Mouse (Mus musculus) myocyte (in vitro differentiated cells): ENCODE measurements at regions not wholly inside any gene's neighbourhood (a gene's known extent, or its start where the extent isn't known, plus 50 kb on each side); places are given as distances from the start of the nearest gene placed in this dataset.

Experiments used
- H3K27me3 ChIP-seq: one replicate; pipeline ENCODE4 v1.6.1; 2011; ENCODE audit not compliant: control insufficient read depth, insufficient read depth, insufficient read length
- H3K36me3 ChIP-seq: one replicate; pipeline ENCODE4 v1.6.1; 2011; ENCODE audit not compliant: control insufficient read depth, insufficient read depth
- H3K4me2 ChIP-seq: one replicate; pipeline ENCODE4 v1.6.1; 2011; ENCODE audit warnings: low read depth, control low read depth
- H3K4me3 ChIP-seq: one replicate; pipeline ENCODE4 v1.5.1; 2011; ENCODE audit warnings: mild to moderate bottlenecking, control low read depth, moderate library complexity
- H3K79me2 ChIP-seq: one replicate; pipeline ENCODE4 v1.6.1; 2011; ENCODE audit not compliant: control insufficient read depth, insufficient read depth
- H3ac ChIP-seq: one replicate; pipeline ENCODE4 v1.6.1; 2011; ENCODE audit not compliant: control insufficient read depth, insufficient read length
- CEBPB ChIP-seq: IDR thresholded peaks from 2 replicates; pipeline ENCODE4 v1.6.1; 2011; ENCODE audit warnings: mild to moderate bottlenecking, moderate library complexity; ENCODE audit not compliant: poor library complexity, insufficient read depth, severe bottlenecking
- E2F4 ChIP-seq: IDR thresholded peaks from one replicate; pipeline ENCODE4 v1.6.1; 2011; ENCODE audit warnings: mild to moderate bottlenecking, control low read depth, moderate library complexity; ENCODE audit not compliant: insufficient read depth
- MAX ChIP-seq: IDR thresholded peaks from one replicate; pipeline ENCODE4 v1.6.1; 2011; ENCODE audit warnings: low read depth, mild to moderate bottlenecking, control low read depth
- MYOD1 ChIP-seq, 3 experiments: IDR thresholded peaks; one replicate each; pipeline ENCODE4 v1.6.1; 2011; ENCODE audit warnings: control low read depth in 2 of 3, low read depth in 2 of 3, mild to moderate bottlenecking in 2 of 3, moderate library complexity in 1 of 3; ENCODE audit not compliant: insufficient read length in 2 of 3, control insufficient read depth in 1 of 3
- MYOG ChIP-seq, 3 experiments: IDR thresholded peaks; one replicate each; pipeline ENCODE4 v1.6.1; 2011; ENCODE audit warnings: control low read depth in 2 of 3, low read depth in 2 of 3, mild to moderate bottlenecking in 2 of 3; ENCODE audit not compliant: insufficient read length in 2 of 3, control insufficient read depth in 1 of 3, insufficient read depth in 1 of 3
- POLR2A ChIP-seq: IDR thresholded peaks from one replicate; pipeline ENCODE4 v1.6.1; 2011; ENCODE audit warnings: low read depth, mild to moderate bottlenecking, control low read depth, moderate library complexity; ENCODE audit not compliant: insufficient read length
- POLR2AphosphoS2 ChIP-seq: IDR thresholded peaks from one replicate; pipeline ENCODE4 v1.6.1; 2011; ENCODE audit warnings: low read depth, control low read depth; ENCODE audit not compliant: insufficient read length
- REST ChIP-seq: IDR thresholded peaks from one replicate; pipeline ENCODE4 v1.6.1; 2011; ENCODE audit warnings: mild to moderate bottlenecking, control low read depth, moderate library complexity; ENCODE audit not compliant: insufficient read depth, insufficient read length
- SRF ChIP-seq: IDR thresholded peaks from one replicate; pipeline ENCODE4 v1.6.1; 2011; ENCODE audit warnings: low read depth; ENCODE audit not compliant: control insufficient read depth, insufficient read length
- TCF12 ChIP-seq: IDR thresholded peaks from one replicate; pipeline ENCODE4 v1.6.1; 2011; ENCODE audit warnings: mild to moderate bottlenecking, control low read depth; ENCODE audit not compliant: poor library complexity, insufficient read depth, severe bottlenecking
- TCF3 ChIP-seq: IDR thresholded peaks from one replicate; pipeline ENCODE4 v1.6.1; 2011; ENCODE audit warnings: low read depth, control low read depth; ENCODE audit not compliant: insufficient read length
- USF1 ChIP-seq: IDR thresholded peaks from one replicate; pipeline ENCODE4 v1.6.1; 2011; ENCODE audit warnings: low read depth, mild to moderate bottlenecking, control low read depth, moderate library complexity

GRCm38 (mm10) chr7:37140191-37140590, 442.3 kb downstream of the Tshz3 start:
- Histone ChIP-seq H3K79me2 (no peaks in the 10 kb centered on the region), H3K27me3 (no peaks in the 10 kb centered on the region), H3K4me3 (no peak overlapping the region), H3K4me2 (no peak overlapping the region), H3K36me3 (no peaks in the 10 kb centered on the region), H3ac (no peak overlapping the region)
- TF ChIP-seq CEBPB (no peak), TCF12 (no peak), REST (no peak), SRF (no peak)

- Histone ChIP-seq H3K4me3 (no peak overlapping the region), H3ac (no peak overlapping the region), H3K36me3 (no peaks in the 10 kb centered on the region), H3K4me2 (no peak overlapping the region), H3K79me2 (no peaks in the 10 kb centered on the region), H3K27me3 (no peaks in the 10 kb centered on the region)
- TF ChIP-seq USF1, result no peak
- no peak for TF ChIP-seq MYOD1 (IDR thresholded peaks at IDR 0.05; ENCODE audit: control insufficient read depth in 1 of 3, insufficient read length in 2 of 3, low read depth in 2 of 3)
- TF ChIP-seq TCF12, result no peak
- TF ChIP-seq CEBPB, result no peak
- TF ChIP-seq POLR2A, result no peak
- TF ChIP-seq MAX, result no peak
- no peak for TF ChIP-seq REST
- TF ChIP-seq SRF, result no peak
- no peak for TF ChIP-seq POLR2AphosphoS2
- TF ChIP-seq TCF3, result no peak
- TF ChIP-seq MYOG (IDR thresholded peaks at IDR 0.05; ENCODE audit: control insufficient read depth in 1 of 3, insufficient read depth in 1 of 3, insufficient read length in 2 of 3, low read depth in 2 of 3), result no peak
- TF ChIP-seq E2F4, result no peak
Measured at GRCm38 (mm10) chr7:37142780-37143179, 444.9 kb downstream of the Tshz3 start.

GRCm38 (mm10) chr7:37144303-37144702, 446.4 kb downstream of the Tshz3 start:
- H3K4me2 ChIP-seq, result no peak overlapping the region
- no peaks in the 10 kb centered on the region for H3K27me3 ChIP-seq
- TF ChIP-seq MYOD1 (IDR thresholded peaks at IDR 0.05; ENCODE audit: control insufficient read depth in 1 of 3, insufficient read length in 2 of 3, low read depth in 2 of 3) (no peak), E2F4 (no peak), POLR2A (no peak), TCF3 (no peak), POLR2AphosphoS2 (no peak), REST (no peak), CEBPB (no peak), SRF (no peak), TCF12 (no peak), MYOG (IDR thresholded peaks at IDR 0.05; ENCODE audit: control insufficient read depth in 1 of 3, insufficient read depth in 1 of 3, insufficient read length in 2 of 3, low read depth in 2 of 3) (no peak), MAX (no peak), USF1 (no peak)
- H3K36me3 ChIP-seq, result no peaks in the 10 kb centered on the region
- H3K4me3 ChIP-seq, result no peak overlapping the region
- no peak overlapping the region for H3ac ChIP-seq
- H3K79me2 ChIP-seq, result no peaks in the 10 kb centered on the region

- Histone ChIP-seq H3K27me3 (no peaks in the 10 kb centered on the region), H3K36me3 (no peaks in the 10 kb centered on the region), H3K4me2 (no peak overlapping the region), H3ac (no peak overlapping the region), H3K79me2 (no peaks in the 10 kb centered on the region), H3K4me3 (no peak overlapping the region)
- TF ChIP-seq MAX (no peak), E2F4 (no peak), USF1 (no peak), MYOD1 (IDR thresholded peaks at IDR 0.05; ENCODE audit: control insufficient read depth in 1 of 3, insufficient read length in 2 of 3, low read depth in 2 of 3) (no peak), REST (no peak), POLR2AphosphoS2 (no peak), POLR2A (no peak), SRF (no peak), CEBPB (no peak)
Measured at GRCm38 (mm10) chr7:37149711-37150110, 451.8 kb downstream of the Tshz3 start.

GRCm38 (mm10) chr7:37159801-37160200, 461.9 kb downstream of the Tshz3 start:
- TF ChIP-seq REST (no peak), E2F4 (no peak), TCF3 (no peak), MYOG (IDR thresholded peaks at IDR 0.05; ENCODE audit: control insufficient read depth in 1 of 3, insufficient read depth in 1 of 3, insufficient read length in 2 of 3, low read depth in 2 of 3) (no peak), SRF (no peak)
- Histone ChIP-seq H3K4me3 (no peak overlapping the region), H3K27me3 (no peaks in the 10 kb centered on the region), H3K79me2 (no peaks in the 10 kb centered on the region), H3K4me2 (no peak overlapping the region), H3K36me3 (no peaks in the 10 kb centered on the region), H3ac (no peak overlapping the region)
